Comparison of ENCODE assay signal across 8 mouse cellular contexts in genomic region chr15:61158041-61158545, GRCm38 (mm10).
A peak's percentile ranks its signal among the peaks of the same experiment; 100 is the strongest.
DNase-seq lines count a peak whose midpoint lies in the region; ATAC-seq and TF ChIP-seq lines count a peak whose summit lies in the region.

No protein-coding gene starts in this region.

- peak; percentile 92 for ATAC-seq in midbrain, embryonic 15.5 days (replicated peaks)

- H3K4me3 ChIP-seq in midbrain, embryonic 15.5 days: peak overlapping the region; percentile 35
- peak overlapping the region; percentile 63 for H3K4me3 ChIP-seq in testis, adult 2 months (ENCODE audit: control insufficient read depth, low read depth, low read length)

- H3K9ac ChIP-seq in midbrain, embryonic 15.5 days: peak overlapping the region; percentile 30; the same call in 1 of the 2 replicates

- no peaks in the 10 kb centered on the region for H3K9me3 ChIP-seq in midbrain, embryonic 15.5 days

- no peak for TF ChIP-seq POLR2A in testis, adult 2 months (IDR thresholded peaks at IDR 0.05; ENCODE audit: control insufficient read depth, low read depth, low read length)

- no peaks in the 10 kb centered on the region for H3K36me3 ChIP-seq in midbrain, embryonic 15.5 days (replicated peaks)
- no peaks in the 10 kb centered on the region for H3K36me3 ChIP-seq in testis, adult 2 months (ENCODE audit: control insufficient read depth, insufficient read depth, low read length)

- DNase-seq in adrenal gland, adult (ENCODE audit: inconsistent age in 2 of 2, low spot score in 1 of 2): peak; percentile 69 to 87
- no peak for DNase-seq in adrenal gland, postnatal 4 days (ENCODE audit: low spot score in 2 of 2)
- DNase-seq in cerebellum, postnatal 36 days: peak; percentile 18 to 28
- peak; percentile 23 to 43 for DNase-seq in gastrocnemius, postnatal 4 days (ENCODE audit: low spot score in 2 of 2)
- peak; percentile 31 for DNase-seq in kidney, adult 18-20 months
- DNase-seq in left cerebral cortex, postnatal 36 days (ENCODE audit: low spot score in 2 of 2): peak; percentile 40 to 59

- 3% methylated on average over 13 of the region's 13 CpGs for WGBS in midbrain, embryonic 15.5 days

- TF ChIP-seq CTCF in testis, adult 2 months (IDR thresholded peaks at IDR 0.05; ENCODE audit: control insufficient read depth, insufficient read depth, insufficient replicate concordance, low read depth, low read length): no peak

- H3K4me1 ChIP-seq in midbrain, embryonic 15.5 days: 0 out of 2 replicates have a peak, but pooled peaks cover 2% of the 10 kb centered on the region
- H3K4me1 ChIP-seq in testis, adult 2 months (ENCODE audit: control insufficient read depth, insufficient read depth, low read length): peaks cover 8% of the 10 kb centered on the region

- H3K4me2 ChIP-seq in midbrain, embryonic 15.5 days: peak overlapping the region; percentile 57

- H3K27me3 ChIP-seq in midbrain, embryonic 15.5 days (replicated peaks): peaks cover 4% of the 10 kb centered on the region; the same call in 1 of the 2 replicates
- no peaks in the 10 kb centered on the region for H3K27me3 ChIP-seq in testis, adult 2 months (ENCODE audit: control insufficient read depth, insufficient read depth, low read length)

- H3K27ac ChIP-seq in midbrain, embryonic 15.5 days: peak overlapping the region; percentile 77
- no peak overlapping the region for H3K27ac ChIP-seq in testis, adult 2 months (ENCODE audit: control insufficient read depth, insufficient read depth, low read depth, low read length)

- intact Hi-C loops in left cerebral cortex, postnatal 36 days (cut with DNase I): loop anchor here (10.0 kb wide), 2 partner anchors 237 to 537 kb away; no protein-coding TSS in a partner anchor

Comparison
In these comparisons a context has a peak if more than half of its experiments do, and no peak if none do; other contexts are left out.
1. DNase-seq: peak in adrenal gland, adult (2 of 2), cerebellum, postnatal 36 days (2 of 2), gastrocnemius, postnatal 4 days (2 of 2), kidney, adult 18-20 months (single experiment) and left cerebral cortex, postnatal 36 days (2 of 2); none in adrenal gland, postnatal 4 days (0 of 2).